Mouse (Mus musculus): Measurements from ENCODE around the gene Cacul1. TPM values are rescaled to one million over a fixed set of nuclear protein-coding genes. Genes with fewer than 3 reads are reported as not detected.

The Cacul1 gene
- total RNA-seq, 2 experiments from 2014 or later: 25.7 to 28.0 TPM

Small RNA genes lying within 50 kb of the gene (microRNA-seq; reads per million reads assigned to microRNA genes)
- 0 reads per million in 2 experiments for gene Gm25238 (ENCODE audit: borderline number of aligned reads in 2 of 2)

Other genes starting within 250 kb of the Cacul1 start
- gene Prlhr, start 112.7 kb downstream of the Cacul1 start, total RNA-seq (2021): not detected
- gene Nanos1, start 175.0 kb upstream of the Cacul1 start, total RNA-seq (2021): under 1 TPM; 0.16 to 0.25 TPM
- 100 to 1,000 TPM; 104 to 107 TPM for gene Eif3a, start 209.6 kb upstream of the Cacul1 start, total RNA-seq (2021)
- 10 to 100 TPM; 12.5 to 15.6 TPM for gene Fam45a, start 230.6 kb upstream of the Cacul1 start, total RNA-seq (2021)

All from heart, postnatal 36 days (tissue).